Mouse (Mus musculus) bone marrow macrophage, adult 2 months (primary cell): ENCODE measurements around the gene Nmt1.

Experiments
- CTCF ChIP-seq: IDR thresholded peaks from 2 replicates; pipeline ENCODE4 v1.5.1; 2012; ENCODE audit warnings: low read depth, mild to moderate bottlenecking, low read length, moderate library complexity
- POLR2A ChIP-seq: IDR thresholded peaks from 2 replicates; pipeline ENCODE4 v1.6.1; 2012; ENCODE audit warnings: mild to moderate bottlenecking, low read depth, low read length, borderline replicate concordance

DNA sequence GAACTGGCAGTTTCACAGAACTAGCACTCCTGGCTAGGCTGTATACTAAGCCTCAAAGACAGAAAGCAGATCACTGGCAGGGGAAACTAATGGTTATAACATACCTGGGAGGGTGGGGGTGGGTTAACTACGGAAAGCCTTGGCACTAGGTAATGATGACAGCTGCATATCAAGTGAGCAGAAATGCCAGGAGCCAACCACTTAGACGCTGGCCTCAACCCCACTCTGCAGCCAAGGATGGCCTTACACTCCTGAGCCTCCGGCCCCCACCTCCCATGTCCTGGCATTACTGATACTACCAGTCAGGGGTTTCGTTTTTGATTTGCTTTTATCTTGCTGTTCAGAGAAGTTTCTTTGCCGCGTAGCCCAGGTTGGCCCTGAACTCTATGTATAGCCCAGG is 67.8 kb downstream of the Nmt1 start:
- TF ChIP-seq POLR2A, result no peak
- no peak for TF ChIP-seq CTCF
